Mouse (Mus musculus) heart, postnatal 0 days (tissue): ENCODE results near the gene Fryl.

Source experiments
- CTCF ChIP-seq: IDR thresholded peaks from 2 replicates; pipeline ENCODE4 v1.5.1; 2016; ENCODE audit warnings: antibody characterized with exemption, control low read depth, low read depth
- EP300 ChIP-seq: IDR thresholded peaks from 2 replicates; pipeline ENCODE4 v1.6.1; 2016; ENCODE audit warnings: antibody characterized with exemption, low read depth

DNA sequence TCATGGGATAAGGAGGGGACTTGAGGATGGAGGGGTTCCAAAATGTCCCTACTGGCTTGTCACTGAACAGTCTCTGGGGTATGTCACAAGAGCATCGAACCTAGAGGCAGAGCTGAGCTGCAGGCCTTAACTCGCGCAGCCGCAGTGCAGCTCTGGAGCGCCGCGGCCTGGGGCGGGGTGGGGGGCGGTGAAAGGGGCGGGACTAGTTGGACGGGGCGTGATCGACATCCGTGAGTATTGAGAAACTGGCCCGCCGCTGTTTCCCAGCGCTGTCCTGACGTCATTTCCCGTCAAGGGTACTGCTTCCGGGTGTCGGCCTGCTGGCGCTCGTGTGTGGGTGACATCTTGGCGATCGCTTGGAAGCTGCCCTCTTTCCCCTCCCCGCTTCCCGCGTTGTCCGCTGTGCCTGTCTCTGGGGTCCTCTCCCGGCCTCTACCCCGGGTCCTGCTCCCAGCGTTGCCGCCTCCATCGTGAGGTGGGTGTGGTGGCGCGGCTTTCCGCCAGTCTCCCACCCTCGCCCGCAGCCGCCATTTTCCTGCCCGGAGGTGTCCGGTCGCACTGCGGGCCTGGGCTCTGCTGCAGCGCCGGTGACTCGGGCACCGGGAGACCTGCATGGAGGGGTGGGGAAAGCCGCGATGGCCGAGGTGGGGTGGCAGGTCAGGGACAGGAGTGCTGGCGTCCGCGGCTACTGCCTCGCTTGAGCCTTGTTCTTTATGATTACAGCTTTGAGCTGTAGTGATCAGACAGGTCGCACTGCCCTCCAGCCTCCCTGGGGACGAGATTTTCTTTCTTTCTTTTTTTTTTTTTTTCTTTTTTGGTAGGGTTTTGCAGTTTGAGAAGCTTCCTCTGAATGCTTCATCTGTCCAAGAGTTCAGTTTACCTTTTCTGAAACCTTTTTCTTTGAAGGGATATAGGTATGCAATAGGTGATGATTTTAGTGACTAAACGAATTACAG lies 36.4 kb upstream of the Fryl start, which contains the start of gene Ociad1:
- TF ChIP-seq CTCF, result peak; percentile 8; the same call in 1 of the 2 replicates
- TF ChIP-seq EP300, result peak; percentile 69; the same call in 1 of the 2 replicates
